Mouse (Mus musculus) heart, embryonic 13.5 days (tissue): Measurements from ENCODE around the gene Galntl6. TPM values are rescaled to one million over a fixed set of nuclear protein-coding genes. Genes with fewer than 3 reads are reported as not detected.

Experiments
- ATAC-seq: fragments of 200-750 bp; cut with Nextera tagmentation; 2 replicates; pipeline ENCODE4 v1.8.0; 2017; ENCODE audit warnings: moderate TSS enrichment; ENCODE audit not compliant: insufficient number of reproducible peaks, low FRiP score, low TSS enrichment; ENCODE audit errors: extremely low read depth
- H3K27ac ChIP-seq: fragments of 300-500 bp; sonication (generic); replicated peaks from 2 replicates; pipeline ENCODE4 v1.5.1; 2015; ENCODE audit warnings: moderate library complexity, mild to moderate bottlenecking, inconsistent platforms
- H3K27me3 ChIP-seq: fragments of 300-500 bp; sonication (generic); replicated peaks from 2 replicates; pipeline ENCODE4 v1.6.1; 2015; ENCODE audit warnings: mild to moderate bottlenecking, inconsistent platforms
- H3K36me3 ChIP-seq: fragments of 300-500 bp; sonication (generic); 2 replicates; pipeline ENCODE4 v1.6.1; 2015; ENCODE audit warnings: mild to moderate bottlenecking, inconsistent platforms
- H3K4me1 ChIP-seq: fragments of 300-500 bp; sonication (generic); 2 replicates; pipeline ENCODE4 v1.6.1; 2015; ENCODE audit warnings: inconsistent platforms
- H3K4me2 ChIP-seq: fragments of 300-500 bp; sonication (generic); 2 replicates; pipeline ENCODE4 v1.6.1; 2015; ENCODE audit warnings: inconsistent platforms, mild to moderate bottlenecking, moderate library complexity
- H3K4me3 ChIP-seq: fragments of 300-500 bp; sonication (generic); 2 replicates; pipeline ENCODE4 v1.5.1; 2015; ENCODE audit warnings: moderate library complexity, mild to moderate bottlenecking, inconsistent platforms
- H3K9ac ChIP-seq: fragments of 300-500 bp; sonication (generic); 2 replicates; pipeline ENCODE4 v1.6.1; 2015; ENCODE audit warnings: inconsistent platforms, mild to moderate bottlenecking, moderate library complexity
- H3K9me3 ChIP-seq: fragments of 300-500 bp; sonication (generic); 2 replicates; pipeline ENCODE4 v1.6.1; 2016; ENCODE audit warnings: inconsistent platforms
- WGBS: fragments of 180-500 bp; shearing (Covaris S2); methylation state at CpG from one replicate; pipeline ENCODE4 v1.1.7; 2015; ENCODE audit warnings: mixed read lengths; 5-methylcytosine and 5-hydroxymethylcytosine counted together
- polyA plus RNA-seq: library from polyadenylated mRNA; unstranded; fragments of >200 nt; fragmentation: Nextera tagmentation; extraction: Ambion mirVana; gene quantifications from 2 replicates; pipeline ENCODE4 v1.2.1, GENCODE M21; 2015

Gene Galntl6
- polyA plus RNA-seq, 1 experiment from 2014 or later: 0.35 TPM

DNA sequence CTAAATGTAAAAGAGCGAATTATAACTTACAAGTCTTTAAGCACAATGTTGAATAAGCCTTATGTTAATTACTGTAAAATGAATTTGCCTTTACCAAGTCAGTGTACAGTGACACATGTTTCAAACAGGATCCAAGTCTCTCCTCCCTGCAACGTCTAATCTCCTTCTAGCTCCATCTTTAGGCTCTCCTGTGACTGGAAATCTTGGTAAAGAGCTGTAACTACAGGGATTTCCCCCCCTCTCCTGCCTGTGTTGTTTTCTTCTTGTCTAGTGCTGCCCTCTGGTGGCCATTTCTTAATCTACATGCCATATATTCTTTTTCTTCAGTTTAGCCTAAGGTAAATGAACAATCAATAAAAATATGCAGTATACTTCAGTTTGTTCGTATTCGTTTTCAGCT lies 1112.1 kb downstream of the Galntl6 start:
- peak overlapping the region; percentile 73 for H3K4me2 ChIP-seq
- H3K4me1 ChIP-seq: peaks cover 4% of the 10 kb centered on the region
- ATAC-seq: no peak
- peaks cover 11% of the 10 kb centered on the region; the same call in 1 of the 2 replicates for H3K27me3 ChIP-seq
- 21% methylated on average over 4 of the region's 4 CpGs for WGBS
- H3K36me3 ChIP-seq: no peaks in the 10 kb centered on the region
- peak overlapping the region; percentile 51 for H3K4me3 ChIP-seq
- H3K9ac ChIP-seq: peak overlapping the region; percentile 72
- H3K9me3 ChIP-seq: no peaks in the 10 kb centered on the region
- H3K27ac ChIP-seq: peak overlapping the region; percentile 83

GRCm38 (mm10) chr8:57799797-57800204 lies 1112.6 kb downstream of the Galntl6 start:
- Histone ChIP-seq H3K27ac (peak overlapping the region; percentile 83), H3K4me3 (peak overlapping the region; percentile 51), H3K4me1 (peaks cover 4% of the 10 kb centered on the region), H3K9me3 (no peaks in the 10 kb centered on the region), H3K36me3 (no peaks in the 10 kb centered on the region), H3K9ac (peak overlapping the region; percentile 72), H3K27me3 (peaks cover 16% of the 10 kb centered on the region; the same call in 1 of the 2 replicates), H3K4me2 (peak overlapping the region; percentile 73)
- WGBS: 2% methylated on average over 12 of the region's 12 CpGs
- peak; percentile 58; the same call in 1 of the 2 replicates for ATAC-seq

DNA sequence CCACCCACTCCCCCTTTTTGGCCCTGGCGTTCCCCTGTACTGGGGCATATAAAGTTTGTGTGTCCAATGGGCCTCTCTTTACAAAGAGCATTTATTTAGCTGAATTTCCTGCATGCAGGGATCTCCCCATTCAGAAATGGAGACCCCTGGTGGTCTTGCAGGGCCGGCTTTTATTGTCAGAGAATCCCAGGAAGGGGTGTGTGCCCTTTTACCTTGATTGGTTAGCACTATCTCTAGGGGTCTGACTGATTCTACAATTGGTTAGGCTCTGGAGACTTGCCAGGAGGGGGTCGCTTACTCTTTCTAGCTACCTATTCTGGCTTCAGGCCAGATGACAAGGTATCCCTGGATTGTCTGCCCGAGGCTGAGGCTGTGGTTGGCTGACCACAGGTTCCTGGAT lies 1119.0 kb downstream of the Galntl6 start:
- 37% methylated on average over 4 of the region's 4 CpGs for WGBS

DNA sequence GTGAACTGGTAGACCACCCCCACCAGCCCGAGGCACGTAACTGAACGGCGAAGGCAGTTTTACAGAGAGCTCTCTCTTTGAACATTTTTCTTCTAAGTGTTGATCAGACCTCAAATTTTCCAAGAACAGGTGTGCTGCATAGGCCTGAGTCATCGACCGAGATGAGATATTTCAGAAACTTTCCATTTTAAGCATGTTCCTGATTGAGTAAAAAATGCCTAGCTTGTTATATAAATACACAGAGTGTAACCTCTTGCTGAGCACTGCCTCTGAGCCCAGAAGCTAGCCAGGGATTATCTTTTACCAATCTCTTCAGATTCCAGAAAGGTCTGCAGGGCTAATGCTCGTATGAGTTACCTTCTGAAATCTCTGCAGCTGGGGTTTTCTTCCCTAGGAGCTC lies 1120.2 kb downstream of the Galntl6 start:
- Histone ChIP-seq H3K4me2 (no peak overlapping the region), H3K4me3 (no peak overlapping the region), H3K36me3 (no peaks in the 10 kb centered on the region), H3K4me1 (peaks cover 9% of the 10 kb centered on the region), H3K9me3 (no peaks in the 10 kb centered on the region), H3K9ac (no peak overlapping the region), H3K27me3 (peaks cover 19% of the 10 kb centered on the region; the same call in 1 of the 2 replicates), H3K27ac (no peak overlapping the region)
- no peak for ATAC-seq
- WGBS: 76% methylated on average over 7 of the region's 7 CpGs

More for the DNA sequence above, 1119.0 kb downstream of the Galntl6 start:
- Histone ChIP-seq H3K9ac (no peak overlapping the region), H3K4me1 (peaks cover 9% of the 10 kb centered on the region), H3K4me3 (no peak overlapping the region), H3K36me3 (no peaks in the 10 kb centered on the region), H3K27ac (no peak overlapping the region), H3K9me3 (no peaks in the 10 kb centered on the region), H3K4me2 (no peak overlapping the region), H3K27me3 (peaks cover 19% of the 10 kb centered on the region; the same call in 1 of the 2 replicates)
- no peak for ATAC-seq

- Histone ChIP-seq H3K27ac (no peak overlapping the region), H3K27me3 (peaks cover 18% of the 10 kb centered on the region; the same call in 1 of the 2 replicates), H3K4me2 (no peak overlapping the region), H3K9ac (no peak overlapping the region), H3K4me3 (no peak overlapping the region), H3K4me1 (peaks cover 9% of the 10 kb centered on the region), H3K9me3 (no peaks in the 10 kb centered on the region), H3K36me3 (no peaks in the 10 kb centered on the region)
- no peak for ATAC-seq
- WGBS: 30% methylated on average over 5 of the region's 5 CpGs
Measured at GRCm38 (mm10) chr8:57791309-57791721, 1121.1 kb downstream of the Galntl6 start.

- Histone ChIP-seq H3K36me3 (no peaks in the 10 kb centered on the region), H3K27me3 (no peaks in the 10 kb centered on the region), H3K4me2 (no peak overlapping the region), H3K4me1 (no peaks in the 10 kb centered on the region), H3K9me3 (no peaks in the 10 kb centered on the region), H3K9ac (no peak overlapping the region), H3K27ac (no peak overlapping the region), H3K4me3 (no peak overlapping the region)
- WGBS: 56% methylated on average over 7 of the region's 7 CpGs
- ATAC-seq: no peak
Measured at GRCm38 (mm10) chr8:57779551-57779950, 1132.9 kb downstream of the Galntl6 start.

DNA sequence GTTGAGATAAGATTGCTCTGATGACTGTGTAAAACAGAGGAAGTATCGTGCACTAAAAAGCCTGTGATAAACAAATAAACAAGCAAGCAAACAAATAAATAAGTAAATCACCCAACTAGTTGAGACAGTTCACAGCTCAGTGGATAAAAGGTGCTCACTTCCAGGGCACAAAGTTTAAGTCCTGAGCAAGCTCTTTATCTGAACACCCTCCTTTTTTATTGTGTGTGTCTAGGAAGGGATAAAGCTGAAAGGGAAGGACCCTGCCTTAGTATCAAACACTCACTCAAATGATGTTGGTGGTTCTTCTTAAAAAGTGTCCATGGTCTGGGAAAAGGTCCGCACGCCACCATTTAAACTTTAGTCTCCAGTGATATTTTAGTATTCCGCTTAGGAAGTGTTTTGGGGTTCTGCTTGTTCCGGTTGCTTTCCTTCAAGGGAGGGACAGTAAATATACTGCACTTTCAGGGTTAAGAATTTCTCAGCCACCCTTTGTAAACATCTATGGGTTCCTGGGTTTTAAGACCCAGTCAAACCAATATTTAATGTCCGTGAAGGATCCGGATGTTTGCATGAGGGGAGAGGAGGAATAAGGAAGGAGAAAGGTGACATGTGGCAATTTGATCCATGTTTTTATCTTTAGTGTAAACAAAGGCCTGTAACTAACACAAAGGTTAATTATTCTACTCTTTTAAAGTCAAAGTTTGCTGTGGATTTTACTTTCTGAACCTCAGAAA lies 1134.3 kb downstream of the Galntl6 start:
- H3K36me3 ChIP-seq: no peaks in the 10 kb centered on the region
- H3K27ac ChIP-seq: no peak overlapping the region
- H3K9ac ChIP-seq: no peak overlapping the region
- no peak overlapping the region for H3K4me2 ChIP-seq
- peaks cover 1% of the 10 kb centered on the region; the same call in 1 of the 2 replicates for H3K4me1 ChIP-seq
- H3K4me3 ChIP-seq: no peak overlapping the region
- H3K27me3 ChIP-seq: no peaks in the 10 kb centered on the region
- ATAC-seq: no peak
- WGBS: 62% methylated on average over 7 of the region's 7 CpGs
- no peaks in the 10 kb centered on the region for H3K9me3 ChIP-seq

DNA sequence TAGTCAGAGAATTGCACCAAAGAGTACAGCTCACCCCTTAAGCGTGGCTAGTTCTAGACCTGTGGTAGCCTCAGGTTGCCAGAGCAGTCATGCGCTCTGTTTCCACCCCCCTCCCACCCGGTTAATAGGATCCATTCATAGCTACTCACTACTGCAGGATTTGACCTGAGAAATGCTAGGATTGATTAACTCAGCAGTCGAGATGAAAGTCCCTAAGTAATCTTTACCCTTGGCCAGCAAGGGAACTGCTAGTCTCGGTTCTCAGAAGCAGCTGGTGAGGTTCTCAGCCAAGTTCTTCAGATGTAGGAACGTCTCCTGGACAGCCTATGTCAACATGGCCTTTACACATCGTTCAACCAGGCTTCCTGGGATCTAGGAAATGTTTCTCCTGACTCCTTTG lies 1135.7 kb downstream of the Galntl6 start:
- no peaks in the 10 kb centered on the region for H3K9me3 ChIP-seq
- WGBS: 46% methylated on average over 7 of the region's 7 CpGs

DNA sequence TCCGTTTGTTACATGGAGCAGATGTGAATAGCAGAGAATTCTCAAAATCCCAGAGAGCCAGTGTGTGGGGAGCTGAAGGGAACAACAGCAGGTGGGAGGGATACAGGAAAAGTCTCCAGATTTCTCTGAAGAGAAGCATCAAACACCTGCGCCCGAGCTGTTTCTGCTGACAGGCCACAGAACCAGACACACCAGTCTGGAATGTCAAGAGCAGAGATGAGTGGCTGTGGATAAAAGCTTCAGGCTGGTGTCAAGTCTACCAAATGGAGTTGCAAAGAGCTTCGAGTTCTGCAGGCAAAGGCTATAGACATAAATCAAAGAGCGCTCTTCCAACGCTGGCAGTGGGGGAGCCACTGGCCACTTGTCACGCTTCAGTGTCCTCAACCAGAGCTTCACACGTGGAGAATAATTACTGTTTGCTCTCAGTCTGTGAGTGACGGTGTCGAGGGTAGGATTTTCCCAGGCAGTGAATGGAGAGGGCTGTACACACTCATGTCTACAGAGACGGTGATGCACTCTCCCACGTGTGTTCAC lies 1139.6 kb downstream of the Galntl6 start:
- no peak overlapping the region for H3K9ac ChIP-seq
- 32% methylated on average over 12 of the region's 12 CpGs for WGBS
- no peaks in the 10 kb centered on the region for H3K9me3 ChIP-seq
- H3K27me3 ChIP-seq: no peaks in the 10 kb centered on the region; the same call in 1 of the 2 replicates
- ATAC-seq: no peak
- H3K4me2 ChIP-seq: peak overlapping the region; percentile 1; the same call in 1 of the 2 replicates
- no peaks in the 10 kb centered on the region for H3K36me3 ChIP-seq
- no peak overlapping the region for H3K4me3 ChIP-seq
- no peak overlapping the region for H3K27ac ChIP-seq
- H3K4me1 ChIP-seq: peaks cover 9% of the 10 kb centered on the region

More for the DNA sequence above, 1135.7 kb downstream of the Galntl6 start:
- H3K27ac ChIP-seq: no peak overlapping the region
- peaks cover 9% of the 10 kb centered on the region for H3K4me1 ChIP-seq
- no peak for ATAC-seq
- no peak overlapping the region for H3K9ac ChIP-seq
- no peak overlapping the region for H3K4me3 ChIP-seq
- no peaks in the 10 kb centered on the region for H3K27me3 ChIP-seq
- no peak overlapping the region for H3K4me2 ChIP-seq
- H3K36me3 ChIP-seq: no peaks in the 10 kb centered on the region

GRCm38 (mm10) chr8:57767541-57767940 lies 1144.9 kb downstream of the Galntl6 start:
- no peak overlapping the region for H3K4me2 ChIP-seq
- no peak overlapping the region for H3K27ac ChIP-seq
- H3K4me1 ChIP-seq: peaks cover 10% of the 10 kb centered on the region
- H3K9ac ChIP-seq: no peak overlapping the region
- no peak overlapping the region for H3K4me3 ChIP-seq
- WGBS: 48% methylated on average over 2 of the region's 2 CpGs
- H3K27me3 ChIP-seq: no peaks in the 10 kb centered on the region; the same call in 1 of the 2 replicates
- H3K36me3 ChIP-seq: no peaks in the 10 kb centered on the region
- H3K9me3 ChIP-seq: no peaks in the 10 kb centered on the region
- no peak for ATAC-seq

DNA sequence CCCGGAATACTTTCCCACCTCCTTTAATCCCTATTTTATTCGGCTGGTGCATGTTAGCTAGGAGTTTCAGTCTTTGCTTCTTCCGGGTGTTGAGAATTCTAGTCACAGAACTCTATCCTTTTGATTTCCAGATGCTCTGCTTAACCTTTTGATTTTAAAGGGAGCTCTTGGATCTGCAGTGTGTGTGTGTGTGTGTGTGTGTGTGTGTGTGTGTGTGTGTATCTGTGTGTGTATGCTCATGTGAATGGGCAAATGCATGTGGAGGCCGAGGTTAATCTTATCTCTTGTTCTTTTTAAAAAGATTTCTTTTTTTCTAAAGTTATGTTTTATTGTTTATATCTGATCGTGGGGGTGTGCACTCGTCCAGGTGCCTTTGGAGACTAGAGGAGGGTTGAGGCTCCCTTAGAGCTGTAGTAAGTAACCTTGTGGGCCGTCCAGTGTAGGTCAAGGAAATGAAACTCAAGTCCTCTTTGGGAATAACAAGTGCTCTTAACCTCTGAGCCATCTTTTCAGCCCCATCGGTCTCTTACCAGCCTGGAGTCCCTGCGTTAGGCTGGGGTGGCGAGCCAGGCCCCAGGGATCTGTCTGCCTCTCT lies 1145.9 kb downstream of the Galntl6 start:
- H3K4me1 ChIP-seq: peaks cover 9% of the 10 kb centered on the region; the same call in 1 of the 2 replicates
- H3K4me2 ChIP-seq: peak overlapping the region; percentile 60
- H3K9ac ChIP-seq: 0 out of 2 replicates have a peak overlapping the region, but pooled peaks have one; percentile 5
- H3K27ac ChIP-seq: no peak overlapping the region
- 45% methylated on average over 10 of the region's 10 CpGs for WGBS
- peak overlapping the region; percentile 11 for H3K4me3 ChIP-seq
- no peaks in the 10 kb centered on the region; the same call in 1 of the 2 replicates for H3K27me3 ChIP-seq
- no peak for ATAC-seq
- no peaks in the 10 kb centered on the region for H3K9me3 ChIP-seq
- H3K36me3 ChIP-seq: no peaks in the 10 kb centered on the region
